Mouse (Mus musculus) lung, adult 2 months (tissue): Measurements from ENCODE around the gene Srrm3.

Experiments used
- CTCF ChIP-seq: fragments of 200-500 bp; IDR thresholded peaks from 2 replicates; pipeline ENCODE4 v1.5.1; 2011; ENCODE audit warnings: mild to moderate bottlenecking, low read length, control low read depth; ENCODE audit not compliant: insufficient read depth
- POLR2A ChIP-seq: fragments of 200-500 bp; IDR thresholded peaks from 2 replicates; pipeline ENCODE4 v1.6.1; 2011; ENCODE audit warnings: low read depth, mild to moderate bottlenecking, control low read depth, low read length, borderline replicate concordance; ENCODE audit errors: extremely low read depth

GRCm38 (mm10) chr5:135847460-135847859 lies 40.8 kb downstream of the Srrm3 start:
- TF ChIP-seq CTCF (no peak), POLR2A (no peak)
